Comparison of ENCODE assay signal across 37 mouse cellular contexts in genomic region chr11:69594853-69595252, GRCm38 (mm10). TPM values are rescaled to one million over a fixed set of nuclear protein-coding genes. Genes with fewer than 3 reads are reported as not detected.
"Had no signal": no experiment of that assay in that cellular context is flagged by ENCODE, and none has a peak within 500 bp of the region (broad histone marks: within the 10 kb centered on the region; RNA-seq: fewer than 3 reads in every experiment).

No protein-coding gene starts in this region.

- H3K27ac ChIP-seq: gastrocnemius, adult 2 months; heart, embryonic 10.5 days; hindbrain, embryonic 10.5 days; hindbrain, embryonic 12.5 days; hindbrain, embryonic 14.5 days; intestine, embryonic 15.5 days; layer of hippocampus, adult 2 months; left cerebral cortex, adult 2 months; limb, embryonic 10.5 days; limb, embryonic 12.5 days; liver, embryonic 14.5 days had no signal

- H3K9me3 ChIP-seq: heart, embryonic 10.5 days; heart, embryonic 12.5 days; hindbrain, embryonic 10.5 days; hindbrain, embryonic 12.5 days; intestine, embryonic 15.5 days; limb, embryonic 10.5 days; limb, embryonic 12.5 days had no signal

- DNase-seq: gastrocnemius, adult 2 months; gastrocnemius, postnatal 10 days; gastrocnemius, postnatal 25 days; heart, adult 18-20 months; heart, postnatal 10 days; heart, postnatal 4 days; kidney, adult 18-20 months; kidney, adult 8-10 months; kidney, postnatal 10 days; kidney, postnatal 25 days; kidney, postnatal 4 days had no signal

- H3K4me3 ChIP-seq: gastrocnemius, adult 2 months; heart, embryonic 10.5 days; heart, embryonic 12.5 days; hindbrain, embryonic 10.5 days; hindbrain, embryonic 12.5 days; intestine, embryonic 15.5 days; layer of hippocampus, adult 2 months; left cerebral cortex, adult 2 months; limb, embryonic 10.5 days; limb, embryonic 12.5 days had no signal

- H3K9ac ChIP-seq: heart, embryonic 12.5 days; hindbrain, embryonic 12.5 days; hindbrain, embryonic 14.5 days; intestine, embryonic 15.5 days; limb, embryonic 12.5 days; liver, embryonic 14.5 days had no signal

- ATAC-seq: hindbrain, embryonic 16.5 days; inflammation-experienced regulatory T-cells, adult 6 months; intestine, embryonic 15.5 days; intestine, postnatal 0 days had no signal

- H3K27me3 ChIP-seq: heart, embryonic 12.5 days; hindbrain, embryonic 12.5 days; intestine, embryonic 15.5 days; limb, embryonic 12.5 days had no signal

- H3K4me2 ChIP-seq: heart, embryonic 12.5 days; hindbrain, embryonic 12.5 days; hindbrain, embryonic 14.5 days; intestine, embryonic 15.5 days; limb, embryonic 12.5 days had no signal

RNA-seq across cellular contexts. Expression of gene Shbg, which starts 22.9 kb away (rescaled TPM):
- total RNA-seq: gastrocnemius, adult 2 months; gastrocnemius, postnatal 4 days; granulocyte monocyte progenitor cell, adult 5-6 weeks; heart, adult 18-20 months; heart, adult 8-10 months; heart, postnatal 10 days; heart, postnatal 25 days; heart, postnatal 4 days; layer of hippocampus, adult 2 months; layer of hippocampus, postnatal 10 days; layer of hippocampus, postnatal 25 days; left cerebral cortex, adult 2 months; left cerebral cortex, postnatal 14 days; left cerebral cortex, postnatal 36 days; liver, adult 2 months had no signal
- polyA plus RNA-seq: heart, embryonic 14.5 days; hindbrain, embryonic 10.5 days; hindbrain, embryonic 12.5 days; hindbrain, embryonic 14.5 days; hindbrain, embryonic 16.5 days; intestine, postnatal 0 days; kidney, embryonic 14.5 days; kidney, embryonic 16.5 days; limb, embryonic 10.5 days; limb, embryonic 12.5 days had no signal

RNA-seq across cellular contexts. Expression of gene Sat2, which starts 27.0 kb away (rescaled TPM):
- total RNA-seq: granulocyte monocyte progenitor cell, adult 5-6 weeks had no signal
- polyA plus RNA-seq: inflammation-experienced regulatory T-cells, adult 6 months had no signal
